Mouse (Mus musculus): Measurements from ENCODE around the gene Dlx5. TPM values are rescaled to one million over a fixed set of nuclear protein-coding genes. Genes with fewer than 3 reads are reported as not detected.

Gene Dlx5
- 0.88 and 1.5 TPM in 2 replicates for polyA plus RNA-seq (2014; fragmentation: Nextera tagmentation; extraction: Ambion mirVana)

DNA sequence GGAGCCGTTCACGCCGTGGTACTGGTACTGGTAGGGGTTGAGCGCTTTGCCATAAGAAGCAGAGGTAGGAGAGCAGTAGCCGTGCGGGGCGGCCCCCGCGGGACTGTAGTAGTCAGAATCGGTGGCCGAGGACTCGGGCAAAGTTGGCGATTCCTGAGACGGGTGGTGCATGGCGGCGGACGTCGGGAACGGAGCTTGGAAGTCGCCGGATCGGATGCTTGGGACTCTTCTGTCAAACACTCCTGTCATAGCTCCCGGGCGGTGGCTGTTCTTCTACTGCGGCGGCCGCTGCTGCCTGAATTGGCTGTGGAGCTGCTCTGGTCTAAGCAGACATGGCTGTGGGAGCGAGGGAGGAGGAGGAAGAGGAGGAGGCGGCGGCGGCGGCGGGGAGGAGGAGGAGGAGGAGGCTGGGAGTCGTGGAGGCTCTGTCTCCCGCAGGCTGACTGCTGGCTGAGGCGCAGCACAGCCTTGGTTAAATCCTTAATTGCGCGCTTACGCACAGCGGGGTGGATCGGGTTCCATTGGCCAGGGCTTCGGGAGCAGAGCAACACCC, at the start of gene Dlx5:
TSS of gene Dlx5 (minus strand) at position 448 of the 553 bp plus-strand sequence.
- Histone ChIP-seq H3K27ac (ENCODE audit: low read depth, low read length) (no peak within 1 kb of the TSS), H3K4me2 (peak within 1 kb of the TSS; percentile 63), H3K27me3 (replicated peaks; ENCODE audit: control insufficient read depth, insufficient read depth, low read length) (peaks cover 84% of the 10 kb centered on the region), H3K9me3 (ENCODE audit: control insufficient read depth, low read length) (no peaks in the 10 kb centered on the region), H3K4me3 (ENCODE audit: low read depth, low read length) (peak within 1 kb of the TSS; percentile 41), H3K36me3 (ENCODE audit: control insufficient read depth, insufficient read depth, low read length) (no peaks in the 10 kb centered on the region), H3K4me1 (replicated peaks; ENCODE audit: control insufficient read depth, insufficient read depth, low read length) (no peaks in the 10 kb centered on the region; the same call in 1 of the 2 replicates), H3K9ac (ENCODE audit: low read depth, low read length) (no peak within 1 kb of the TSS)
- under 1% methylated on average over 35 of the region's 42 CpGs for WGBS
- ATAC-seq (replicated peaks; ENCODE audit: low FRiP score) (0 out of 2 replicates have a peak, but pooled peaks have one; percentile 44), DNase-seq (ENCODE audit: low spot score) (no peak)

DNA sequence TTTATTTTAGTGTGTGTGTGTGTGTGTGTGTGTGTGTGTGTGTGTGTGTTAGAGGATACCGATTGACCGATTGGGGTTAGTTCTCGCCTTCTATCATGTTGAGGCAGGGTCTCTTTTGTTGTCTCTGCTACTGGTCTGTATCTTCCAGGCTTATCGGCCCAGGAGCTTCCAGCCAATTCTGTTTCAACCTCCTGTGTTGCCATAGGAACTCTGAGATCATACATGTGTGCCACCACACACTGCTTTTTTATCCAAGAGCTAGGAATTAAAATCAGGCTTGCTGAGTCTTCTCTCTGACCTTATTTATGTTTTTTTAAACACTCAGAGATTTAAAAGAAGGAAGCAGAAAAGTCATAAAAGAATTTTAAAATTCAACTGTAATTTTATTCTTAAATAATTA, 49.6 kb upstream of the Dlx5 start:
- H3K36me3 ChIP-seq (ENCODE audit: control insufficient read depth, insufficient read depth, low read length) = no peaks in the 10 kb centered on the region
- ATAC-seq (replicated peaks; ENCODE audit: low FRiP score) (no peak), DNase-seq (ENCODE audit: low spot score) (no peak)
- no peak overlapping the region for H3K9ac ChIP-seq (ENCODE audit: low read depth, low read length)
- H3K9me3 ChIP-seq (ENCODE audit: control insufficient read depth, low read length) = no peaks in the 10 kb centered on the region
- no peaks in the 10 kb centered on the region for H3K27me3 ChIP-seq (replicated peaks; ENCODE audit: control insufficient read depth, insufficient read depth, low read length)
- WGBS = 75% methylated on average over 4 of the region's 4 CpGs
- no peaks in the 10 kb centered on the region for H3K4me1 ChIP-seq (replicated peaks; ENCODE audit: control insufficient read depth, insufficient read depth, low read length)
- no peak overlapping the region for H3K4me2 ChIP-seq
- H3K4me3 ChIP-seq (ENCODE audit: low read depth, low read length) = no peak overlapping the region
- no peak overlapping the region for H3K27ac ChIP-seq (ENCODE audit: low read depth, low read length)

DNA sequence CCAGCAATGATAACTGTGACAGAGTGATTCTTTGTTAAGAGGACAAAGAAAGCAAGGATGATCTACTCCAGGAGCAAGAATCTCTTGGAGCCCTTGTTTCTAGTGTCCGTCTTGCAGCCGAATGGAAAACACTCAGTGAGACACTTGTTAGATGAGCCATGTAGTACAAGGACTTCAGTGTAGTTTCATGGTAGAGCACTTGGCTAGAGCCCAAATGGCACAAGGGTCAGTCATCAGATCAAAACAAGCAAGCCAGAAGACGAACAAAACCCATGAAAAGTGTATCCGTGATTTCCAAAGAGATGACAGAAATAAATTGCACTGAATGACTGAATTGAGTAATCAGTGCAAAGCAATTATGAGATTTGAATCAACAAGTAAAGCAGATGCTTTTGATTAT, 48.9 kb upstream of the Dlx5 start:
- H3K9me3 ChIP-seq (ENCODE audit: control insufficient read depth, low read length) = no peaks in the 10 kb centered on the region
- no peaks in the 10 kb centered on the region for H3K27me3 ChIP-seq (replicated peaks; ENCODE audit: control insufficient read depth, insufficient read depth, low read length)
- no peak for DNase-seq (ENCODE audit: low spot score)
- no peak for ATAC-seq (replicated peaks; ENCODE audit: low FRiP score)
- no peak overlapping the region for H3K27ac ChIP-seq (ENCODE audit: low read depth, low read length)
- no peaks in the 10 kb centered on the region for H3K4me1 ChIP-seq (replicated peaks; ENCODE audit: control insufficient read depth, insufficient read depth, low read length)
- no peak overlapping the region for H3K4me3 ChIP-seq (ENCODE audit: low read depth, low read length)
- no peak overlapping the region for H3K9ac ChIP-seq (ENCODE audit: low read depth, low read length)
- 83% methylated on average over 4 of the region's 4 CpGs for WGBS
- H3K36me3 ChIP-seq (ENCODE audit: control insufficient read depth, insufficient read depth, low read length) = no peaks in the 10 kb centered on the region
- H3K4me2 ChIP-seq = no peak overlapping the region

DNA sequence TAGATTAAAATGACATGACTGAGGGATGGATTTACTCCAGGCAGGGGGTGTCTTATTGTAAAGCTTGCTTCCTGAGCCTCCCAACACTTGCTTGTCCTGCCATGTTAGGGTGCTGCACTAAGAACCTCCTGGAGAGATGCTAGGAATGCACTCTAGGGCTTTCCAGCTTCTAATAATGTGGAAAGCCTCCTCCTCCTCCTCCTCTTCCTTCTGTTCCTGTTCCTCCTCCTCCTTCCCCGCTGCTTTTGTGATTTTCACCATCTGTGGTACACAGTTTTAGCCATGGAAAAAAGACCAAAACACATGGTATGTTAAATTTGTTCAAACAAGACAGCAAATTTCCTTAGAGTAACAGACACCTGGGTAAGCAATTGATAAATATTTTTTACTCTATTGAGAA, 43.4 kb upstream of the Dlx5 start:
- no peaks in the 10 kb centered on the region for H3K36me3 ChIP-seq (ENCODE audit: control insufficient read depth, insufficient read depth, low read length)
- H3K4me3 ChIP-seq (ENCODE audit: low read depth, low read length) = no peak overlapping the region
- H3K27me3 ChIP-seq (replicated peaks; ENCODE audit: control insufficient read depth, insufficient read depth, low read length) = no peaks in the 10 kb centered on the region
- no peaks in the 10 kb centered on the region for H3K4me1 ChIP-seq (replicated peaks; ENCODE audit: control insufficient read depth, insufficient read depth, low read length)
- WGBS = 48% methylated on average over 1 of the region's 1 CpGs
- no peak overlapping the region for H3K9ac ChIP-seq (ENCODE audit: low read depth, low read length)
- H3K4me2 ChIP-seq = no peak overlapping the region
- no peaks in the 10 kb centered on the region for H3K9me3 ChIP-seq (ENCODE audit: control insufficient read depth, low read length)
- no peak for ATAC-seq (replicated peaks; ENCODE audit: low FRiP score)
- no peak for DNase-seq (ENCODE audit: low spot score)
- no peak overlapping the region for H3K27ac ChIP-seq (ENCODE audit: low read depth, low read length)

DNA sequence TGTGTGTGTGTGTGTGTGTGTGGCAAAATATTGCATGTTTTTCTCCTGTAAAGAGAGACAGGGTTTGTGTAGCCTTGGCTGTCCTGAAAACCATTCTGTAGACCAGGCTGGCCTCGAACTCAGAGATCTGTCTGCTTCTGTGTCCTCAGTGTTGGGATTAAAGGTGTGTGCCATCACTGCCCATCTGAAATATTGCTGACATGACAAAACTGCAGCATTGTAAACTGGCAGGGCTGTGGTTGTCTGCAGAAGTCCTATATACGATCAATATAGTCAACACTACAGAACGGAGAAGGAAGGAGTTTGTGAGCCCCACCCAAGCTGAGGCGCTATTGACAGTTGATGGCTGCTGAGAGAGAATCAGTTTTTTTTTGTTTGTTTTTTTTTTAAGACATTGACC, 35.4 kb upstream of the Dlx5 start:
- DNase-seq (ENCODE audit: low spot score) = no peak
- H3K9me3 ChIP-seq (ENCODE audit: control insufficient read depth, low read length) = no peaks in the 10 kb centered on the region
- no peak overlapping the region for H3K4me3 ChIP-seq (ENCODE audit: low read depth, low read length)
- no peaks in the 10 kb centered on the region for H3K36me3 ChIP-seq (ENCODE audit: control insufficient read depth, insufficient read depth, low read length)
- no peak for ATAC-seq (replicated peaks; ENCODE audit: low FRiP score)
- no peaks in the 10 kb centered on the region for H3K4me1 ChIP-seq (replicated peaks; ENCODE audit: control insufficient read depth, insufficient read depth, low read length)
- no peak overlapping the region for H3K27ac ChIP-seq (ENCODE audit: low read depth, low read length)
- 82% methylated on average over 4 of the region's 4 CpGs for WGBS
- no peaks in the 10 kb centered on the region for H3K27me3 ChIP-seq (replicated peaks; ENCODE audit: control insufficient read depth, insufficient read depth, low read length)
- H3K4me2 ChIP-seq = no peak overlapping the region
- no peak overlapping the region for H3K9ac ChIP-seq (ENCODE audit: low read depth, low read length)

- DNase-seq (ENCODE audit: low spot score) (no peak), ATAC-seq (replicated peaks; ENCODE audit: low FRiP score) (no peak)
- WGBS = 30% methylated on average over 9 of the region's 9 CpGs
- Histone ChIP-seq H3K9me3 (ENCODE audit: control insufficient read depth, low read length) (no peaks in the 10 kb centered on the region), H3K4me2 (no peak overlapping the region), H3K27me3 (replicated peaks; ENCODE audit: control insufficient read depth, insufficient read depth, low read length) (no peaks in the 10 kb centered on the region), H3K4me1 (replicated peaks; ENCODE audit: control insufficient read depth, insufficient read depth, low read length) (no peaks in the 10 kb centered on the region), H3K27ac (ENCODE audit: low read depth, low read length) (no peak overlapping the region), H3K36me3 (ENCODE audit: control insufficient read depth, insufficient read depth, low read length) (no peaks in the 10 kb centered on the region), H3K9ac (ENCODE audit: low read depth, low read length) (no peak overlapping the region), H3K4me3 (ENCODE audit: low read depth, low read length) (no peak overlapping the region)
Measured at GRCm38 (mm10) chr6:6915526-6915915, 33.6 kb upstream of the Dlx5 start.

DNA sequence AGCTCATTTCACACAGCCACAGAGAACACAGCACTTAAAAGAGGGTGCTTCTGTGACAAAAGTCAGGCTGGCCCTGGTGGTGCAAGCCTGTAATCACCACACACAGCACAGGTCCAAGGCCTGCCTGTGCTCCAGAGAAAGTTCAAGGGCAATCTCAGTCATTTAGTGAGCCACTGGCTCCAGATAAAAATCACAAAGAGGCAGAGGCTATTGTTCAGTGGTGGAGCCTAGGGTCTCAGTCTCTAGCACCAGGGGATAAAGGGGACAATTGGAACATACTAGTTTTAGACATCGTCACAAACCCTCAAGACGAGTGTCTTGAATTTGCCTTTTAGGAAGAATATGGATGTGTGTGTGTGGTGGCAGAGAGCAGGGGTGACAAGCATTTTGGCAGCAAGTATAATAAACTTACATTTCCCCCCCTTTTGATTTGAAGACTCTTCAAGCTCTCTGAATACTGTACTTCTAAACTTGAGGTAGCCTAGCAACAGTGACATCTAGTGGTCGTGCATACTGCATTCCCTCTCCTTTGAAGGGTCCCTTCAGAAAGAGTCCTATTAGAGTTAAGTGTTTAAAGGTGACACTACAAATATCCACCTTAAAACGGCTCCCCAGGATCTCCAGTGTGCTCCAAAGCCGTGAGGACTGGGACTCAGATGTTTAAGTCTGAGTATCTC, 33.1 kb upstream of the Dlx5 start:
- WGBS = 36% methylated on average over 5 of the region's 5 CpGs
- no peak for ATAC-seq (replicated peaks; ENCODE audit: low FRiP score)
- no peak for DNase-seq (ENCODE audit: low spot score)

GRCm38 (mm10) chr6:6914304-6914703, 32.4 kb upstream of the Dlx5 start:
- Histone ChIP-seq H3K4me1 (replicated peaks; ENCODE audit: control insufficient read depth, insufficient read depth, low read length) (no peaks in the 10 kb centered on the region), H3K4me2 (no peak overlapping the region)
- no peak for ATAC-seq (replicated peaks; ENCODE audit: low FRiP score)

More for the DNA sequence above, 33.1 kb upstream of the Dlx5 start:
- H3K27ac ChIP-seq (ENCODE audit: low read depth, low read length) = no peak overlapping the region
- H3K36me3 ChIP-seq (ENCODE audit: control insufficient read depth, insufficient read depth, low read length) = no peaks in the 10 kb centered on the region
- no peak overlapping the region for H3K4me3 ChIP-seq (ENCODE audit: low read depth, low read length)
- H3K9ac ChIP-seq (ENCODE audit: low read depth, low read length) = no peak overlapping the region
- no peaks in the 10 kb centered on the region for H3K4me1 ChIP-seq (replicated peaks; ENCODE audit: control insufficient read depth, insufficient read depth, low read length)
- no peak overlapping the region for H3K4me2 ChIP-seq
- no peaks in the 10 kb centered on the region for H3K9me3 ChIP-seq (ENCODE audit: control insufficient read depth, low read length)
- no peaks in the 10 kb centered on the region for H3K27me3 ChIP-seq (replicated peaks; ENCODE audit: control insufficient read depth, insufficient read depth, low read length)

DNA sequence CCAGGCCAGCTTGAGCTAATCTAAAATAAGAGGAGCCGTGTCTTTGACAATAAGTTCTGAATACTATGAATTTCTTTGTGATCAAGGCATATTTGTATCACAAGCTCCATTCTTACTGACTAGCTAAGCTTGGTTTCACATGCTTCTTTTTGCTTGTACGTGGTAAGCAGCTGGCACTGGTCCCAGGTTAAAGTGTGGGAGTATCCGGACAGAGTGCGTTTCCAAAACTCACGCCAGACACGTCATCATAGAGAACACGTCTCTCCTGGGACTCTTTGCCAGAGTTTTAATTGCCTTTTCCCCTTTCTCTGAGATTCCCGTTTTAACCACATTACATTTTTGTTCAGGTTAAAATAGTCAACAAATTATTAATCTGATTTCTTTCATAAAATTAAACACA, 27.7 kb upstream of the Dlx5 start:
- ATAC-seq (replicated peaks; ENCODE audit: low FRiP score) (no peak), DNase-seq (ENCODE audit: low spot score) (no peak)
- WGBS = 77% methylated on average over 8 of the region's 8 CpGs
- Histone ChIP-seq H3K27ac (ENCODE audit: low read depth, low read length) (no peak overlapping the region), H3K9me3 (ENCODE audit: control insufficient read depth, low read length) (no peaks in the 10 kb centered on the region), H3K4me2 (no peak overlapping the region), H3K4me1 (replicated peaks; ENCODE audit: control insufficient read depth, insufficient read depth, low read length) (no peaks in the 10 kb centered on the region), H3K27me3 (replicated peaks; ENCODE audit: control insufficient read depth, insufficient read depth, low read length) (no peaks in the 10 kb centered on the region), H3K9ac (ENCODE audit: low read depth, low read length) (no peak overlapping the region), H3K36me3 (ENCODE audit: control insufficient read depth, insufficient read depth, low read length) (no peaks in the 10 kb centered on the region), H3K4me3 (ENCODE audit: low read depth, low read length) (no peak overlapping the region)

More at GRCm38 (mm10) chr6:6914304-6914703, 32.4 kb upstream of the Dlx5 start:
- Histone ChIP-seq H3K9me3 (ENCODE audit: control insufficient read depth, low read length) (no peaks in the 10 kb centered on the region), H3K4me3 (ENCODE audit: low read depth, low read length) (no peak overlapping the region), H3K36me3 (ENCODE audit: control insufficient read depth, insufficient read depth, low read length) (no peaks in the 10 kb centered on the region), H3K9ac (ENCODE audit: low read depth, low read length) (no peak overlapping the region), H3K27me3 (replicated peaks; ENCODE audit: control insufficient read depth, insufficient read depth, low read length) (no peaks in the 10 kb centered on the region), H3K27ac (ENCODE audit: low read depth, low read length) (no peak overlapping the region)
- WGBS = 76% methylated on average over 1 of the region's 1 CpGs
- no peak for DNase-seq (ENCODE audit: low spot score)

Data from liver, embryonic 11.5 days (tissue).